Mouse (Mus musculus) embryonic facial prominence, embryonic 14.5 days (tissue): ENCODE data around the gene Zfp106. TPM values are rescaled to one million over a fixed set of nuclear protein-coding genes. Genes with fewer than 3 reads are reported as not detected.
A peak's percentile ranks its signal among the peaks of the same experiment; 100 is the strongest.

Source experiments
- ATAC-seq: fragments of 200-750 bp; cut with Nextera tagmentation; 2 replicates; pipeline ENCODE4 v1.8.0; 2017; ENCODE audit warnings: low read depth, moderate number of reproducible peaks, moderate TSS enrichment
- DNase-seq: peaks from one replicate; pipeline ENCODE4 v3.0.0-alpha.2; 2015; ENCODE audit warnings: low spot score
- H3K27ac ChIP-seq: fragments of 300-500 bp; sonication (generic); replicated peaks from 2 replicates; pipeline ENCODE4 v1.5.1; 2014; ENCODE audit warnings: low read depth, mild to moderate bottlenecking, low read length, moderate library complexity
- H3K27me3 ChIP-seq: fragments of 300-500 bp; sonication (generic); replicated peaks from 2 replicates; pipeline ENCODE4 v1.6.1; 2014; ENCODE audit warnings: low read length; ENCODE audit not compliant: control insufficient read depth, insufficient read depth
- H3K36me3 ChIP-seq: fragments of 300-500 bp; sonication (generic); 2 replicates; pipeline ENCODE4 v1.6.1; 2014; ENCODE audit warnings: low read length, mixed read lengths; ENCODE audit not compliant: control insufficient read depth, insufficient read depth
- H3K4me1 ChIP-seq: fragments of 300-500 bp; sonication (generic); 2 replicates; pipeline ENCODE4 v1.6.1; 2014; ENCODE audit warnings: antibody characterized with exemption, low read length; ENCODE audit not compliant: control insufficient read depth, insufficient read depth
- H3K4me2 ChIP-seq: fragments of 300-500 bp; sonication (generic); 2 replicates; pipeline ENCODE4 v1.6.1; 2014; ENCODE audit warnings: low read depth, mild to moderate bottlenecking, low read length, moderate library complexity, mixed read lengths
- H3K4me3 ChIP-seq: fragments of 300-500 bp; sonication (generic); 2 replicates; pipeline ENCODE4 v1.5.1; 2014; ENCODE audit warnings: low read depth, mild to moderate bottlenecking, low read length
- H3K9ac ChIP-seq: fragments of 300-500 bp; sonication (generic); 2 replicates; pipeline ENCODE4 v1.6.1; 2014; ENCODE audit warnings: low read depth, mild to moderate bottlenecking, low read length, moderate library complexity, mixed read lengths
- H3K9me3 ChIP-seq: fragments of 300-500 bp; sonication (generic); 2 replicates; pipeline ENCODE4 v1.6.1; 2016; ENCODE audit warnings: low read length; ENCODE audit not compliant: control insufficient read depth
- WGBS: fragments of 180-500 bp; shearing (Covaris S2); extraction: QIAGEN DNeasy Blood & Tissue Kit; methylation state at CpG from one replicate; pipeline ENCODE4 v1.1.7; 2014; 5-methylcytosine and 5-hydroxymethylcytosine counted together
- polyA plus RNA-seq: library from polyadenylated mRNA; unstranded; fragments of >200 nt; fragmentation: Nextera tagmentation; extraction: Ambion mirVana; gene quantifications from 2 replicates; pipeline ENCODE4 v1.2.1, GENCODE M21; 2014

Zfp106 gene
- polyA plus RNA-seq, 1 experiment from 2014 or later = 65.4 TPM

GRCm38 (mm10) chr2:120501136-120501918, 62.3 kb downstream of the Zfp106 start:
- H3K9me3 ChIP-seq = no peaks in the 10 kb centered on the region
- H3K9ac ChIP-seq = no peak overlapping the region
- WGBS = 41% methylated on average over 17 of the region's 17 CpGs
- peaks cover 15% of the 10 kb centered on the region for H3K36me3 ChIP-seq
- H3K27ac ChIP-seq = no peak overlapping the region
- ATAC-seq = no peak
- DNase-seq = no peak
- no peaks in the 10 kb centered on the region for H3K4me1 ChIP-seq
- no peak overlapping the region for H3K4me3 ChIP-seq
- no peaks in the 10 kb centered on the region for H3K27me3 ChIP-seq
- no peak overlapping the region for H3K4me2 ChIP-seq

GRCm38 (mm10) chr2:120499971-120500471, 63.6 kb downstream of the Zfp106 start:
- no peaks in the 10 kb centered on the region for H3K4me1 ChIP-seq
- no peaks in the 10 kb centered on the region for H3K27me3 ChIP-seq
- DNase-seq (peak; percentile 34), ATAC-seq (no peak)
- WGBS = 61% methylated on average over 6 of the region's 6 CpGs
- H3K27ac ChIP-seq = peak overlapping the region; percentile 19; the same call in 1 of the 2 replicates
- H3K4me3 ChIP-seq = no peak overlapping the region
- H3K4me2 ChIP-seq = no peak overlapping the region
- H3K9me3 ChIP-seq = no peaks in the 10 kb centered on the region
- H3K9ac ChIP-seq = no peak overlapping the region
- peaks cover 2% of the 10 kb centered on the region for H3K36me3 ChIP-seq

- WGBS = 65% methylated on average over 3 of the region's 3 CpGs
- no peak overlapping the region for H3K27ac ChIP-seq
Measured at GRCm38 (mm10) chr2:120496511-120496910, 67.1 kb downstream of the Zfp106 start.

GRCm38 (mm10) chr2:120493254-120493653, 70.4 kb downstream of the Zfp106 start:
- 37% methylated on average over 4 of the region's 4 CpGs for WGBS
- Histone ChIP-seq H3K9ac (no peak overlapping the region), H3K4me1 (no peaks in the 10 kb centered on the region), H3K4me3 (no peak overlapping the region), H3K27ac (no peak overlapping the region), H3K27me3 (no peaks in the 10 kb centered on the region), H3K36me3 (no peaks in the 10 kb centered on the region), H3K9me3 (no peaks in the 10 kb centered on the region), H3K4me2 (no peak overlapping the region)
- no peak for ATAC-seq
- DNase-seq = peak; percentile 39

More at GRCm38 (mm10) chr2:120496511-120496910, 67.1 kb downstream of the Zfp106 start:
- no peaks in the 10 kb centered on the region for H3K9me3 ChIP-seq
- no peaks in the 10 kb centered on the region for H3K4me1 ChIP-seq
- no peaks in the 10 kb centered on the region for H3K36me3 ChIP-seq
- H3K9ac ChIP-seq = no peak overlapping the region
- H3K4me3 ChIP-seq = no peak overlapping the region
- ATAC-seq (no peak), DNase-seq (no peak)
- no peak overlapping the region for H3K4me2 ChIP-seq
- no peaks in the 10 kb centered on the region for H3K27me3 ChIP-seq

GRCm38 (mm10) chr2:120484241-120484640, 79.4 kb downstream of the Zfp106 start:
- Histone ChIP-seq H3K4me3 (no peak overlapping the region), H3K4me1 (no peaks in the 10 kb centered on the region), H3K9me3 (no peaks in the 10 kb centered on the region), H3K4me2 (no peak overlapping the region), H3K27me3 (no peaks in the 10 kb centered on the region), H3K9ac (no peak overlapping the region), H3K27ac (no peak overlapping the region), H3K36me3 (no peaks in the 10 kb centered on the region)
- 90% methylated on average over 3 of the region's 3 CpGs for WGBS
- ATAC-seq = no peak
- DNase-seq = no peak

GRCm38 (mm10) chr2:120482506-120483389, 80.9 kb downstream of the Zfp106 start:
- Histone ChIP-seq H3K27ac (no peak overlapping the region), H3K4me3 (no peak overlapping the region), H3K4me2 (no peak overlapping the region), H3K4me1 (no peaks in the 10 kb centered on the region), H3K36me3 (no peaks in the 10 kb centered on the region), H3K9ac (no peak overlapping the region), H3K27me3 (no peaks in the 10 kb centered on the region), H3K9me3 (no peaks in the 10 kb centered on the region)
- WGBS = 54% methylated on average over 8 of the region's 8 CpGs
- no peak for DNase-seq
- ATAC-seq = no peak

- WGBS = 68% methylated on average over 8 of the region's 8 CpGs
- H3K4me1 ChIP-seq = no peaks in the 10 kb centered on the region
- H3K9me3 ChIP-seq = no peaks in the 10 kb centered on the region
Measured at GRCm38 (mm10) chr2:120481921-120482320, 81.7 kb downstream of the Zfp106 start.

GRCm38 (mm10) chr2:120478600-120478999, 85.0 kb downstream of the Zfp106 start:
- H3K9ac ChIP-seq = no peak overlapping the region
- H3K4me1 ChIP-seq = no peaks in the 10 kb centered on the region
- no peak overlapping the region for H3K27ac ChIP-seq
- no peak overlapping the region for H3K4me2 ChIP-seq
- H3K36me3 ChIP-seq = no peaks in the 10 kb centered on the region
- H3K27me3 ChIP-seq = no peaks in the 10 kb centered on the region
- DNase-seq (peak; percentile 62), ATAC-seq (no peak)
- H3K9me3 ChIP-seq = 0 out of 2 replicates have a peak, but pooled peaks cover 5% of the 10 kb centered on the region
- H3K4me3 ChIP-seq = no peak overlapping the region
- WGBS = 47% methylated on average over 3 of the region's 3 CpGs

More at GRCm38 (mm10) chr2:120481921-120482320, 81.7 kb downstream of the Zfp106 start:
- H3K4me3 ChIP-seq = no peak overlapping the region
- no peaks in the 10 kb centered on the region for H3K36me3 ChIP-seq
- no peak overlapping the region for H3K4me2 ChIP-seq
- H3K9ac ChIP-seq = no peak overlapping the region
- no peaks in the 10 kb centered on the region for H3K27me3 ChIP-seq
- ATAC-seq (no peak), DNase-seq (no peak)
- no peak overlapping the region for H3K27ac ChIP-seq
